Mouse (Mus musculus) limb, embryonic 12.5 days (tissue): ENCODE data around the gene Ak1. TPM values are rescaled to one million over a fixed set of nuclear protein-coding genes. Genes with fewer than 3 reads are reported as not detected.

Experiments
- ATAC-seq: fragments of 200-750 bp; cut with Nextera tagmentation; 2 replicates; pipeline ENCODE4 v1.8.0; 2017; ENCODE audit warnings: low read depth, moderate TSS enrichment; ENCODE audit not compliant: insufficient number of reproducible peaks, insufficient read depth, low FRiP score, low TSS enrichment
- H3K27ac ChIP-seq: fragments of 300-500 bp; sonication (generic); 2 replicates; pipeline ENCODE4 v1.5.1; 2016; ENCODE audit warnings: mild to moderate bottlenecking, moderate library complexity
- H3K27me3 ChIP-seq: fragments of 300-500 bp; sonication (generic); 2 replicates; pipeline ENCODE4 v1.6.1; 2016; ENCODE audit warnings: mild to moderate bottlenecking, moderate library complexity
- H3K36me3 ChIP-seq: fragments of 300-500 bp; sonication (generic); 2 replicates; pipeline ENCODE4 v1.6.1; 2016; ENCODE audit warnings: mild to moderate bottlenecking, moderate library complexity
- H3K4me1 ChIP-seq: fragments of 300-500 bp; sonication (generic); replicated peaks from 2 replicates; pipeline ENCODE4 v1.6.1; 2016
- H3K4me2 ChIP-seq: fragments of 300-500 bp; sonication (generic); 2 replicates; pipeline ENCODE4 v1.6.1; 2016; ENCODE audit warnings: mild to moderate bottlenecking, moderate library complexity
- H3K4me3 ChIP-seq: fragments of 300-500 bp; sonication (generic); replicated peaks from 2 replicates; pipeline ENCODE4 v1.5.1; 2016; ENCODE audit warnings: mild to moderate bottlenecking
- H3K9ac ChIP-seq: fragments of 300-500 bp; sonication (generic); replicated peaks from 2 replicates; pipeline ENCODE4 v1.6.1; 2016; ENCODE audit warnings: mild to moderate bottlenecking, moderate library complexity
- H3K9me3 ChIP-seq: fragments of 300-500 bp; sonication (generic); 2 replicates; pipeline ENCODE4 v1.6.1; 2016; ENCODE audit warnings: mild to moderate bottlenecking, moderate library complexity
- WGBS: fragments of 180-500 bp; shearing (Covaris S2); methylation state at CpG from one replicate; pipeline ENCODE4 v1.1.7; 2016; 5-methylcytosine and 5-hydroxymethylcytosine counted together
- polyA plus RNA-seq: library from polyadenylated mRNA; unstranded; fragments of >200 nt; fragmentation: Nextera tagmentation; extraction: Ambion mirVana; gene quantifications from 2 replicates; pipeline ENCODE4 v1.2.1, GENCODE M21; 2016

The Ak1 gene
- polyA plus RNA-seq, 1 experiment from 2014 or later = 34.3 TPM

- Histone ChIP-seq H3K9ac (no peak overlapping the region), H3K36me3 (no peaks in the 10 kb centered on the region), H3K4me2 (no peak overlapping the region), H3K27ac (no peak overlapping the region), H3K9me3 (no peaks in the 10 kb centered on the region), H3K4me1 (peaks cover 24% of the 10 kb centered on the region), H3K27me3 (no peaks in the 10 kb centered on the region), H3K4me3 (no peak overlapping the region)
- 49% methylated on average over 6 of the region's 6 CpGs for WGBS
- ATAC-seq = no peak
Observed at GRCm38 (mm10) chr2:32640550-32641051, 19.0 kb downstream of the Ak1 start.

GRCm38 (mm10) chr2:32641810-32642209, 20.3 kb downstream of the Ak1 start:
- no peak overlapping the region for H3K27ac ChIP-seq
- no peak for ATAC-seq
- 85% methylated on average over 5 of the region's 5 CpGs for WGBS
- H3K9me3 ChIP-seq = no peaks in the 10 kb centered on the region
- no peaks in the 10 kb centered on the region for H3K27me3 ChIP-seq
- H3K4me3 ChIP-seq = no peak overlapping the region
- no peak overlapping the region for H3K9ac ChIP-seq
- peaks cover 28% of the 10 kb centered on the region for H3K4me1 ChIP-seq
- no peak overlapping the region for H3K4me2 ChIP-seq
- H3K36me3 ChIP-seq = no peaks in the 10 kb centered on the region

GRCm38 (mm10) chr2:32642813-32643212, 21.3 kb downstream of the Ak1 start:
- no peaks in the 10 kb centered on the region for H3K9me3 ChIP-seq
- no peak overlapping the region for H3K4me2 ChIP-seq
- H3K4me1 ChIP-seq = peaks cover 22% of the 10 kb centered on the region
- H3K27ac ChIP-seq = peak overlapping the region; percentile 9; the same call in 1 of the 2 replicates
- H3K4me3 ChIP-seq = no peak overlapping the region
- H3K9ac ChIP-seq = no peak overlapping the region
- H3K27me3 ChIP-seq = no peaks in the 10 kb centered on the region
- WGBS = 63% methylated on average over 7 of the region's 7 CpGs
- no peak for ATAC-seq
- H3K36me3 ChIP-seq = no peaks in the 10 kb centered on the region

- Histone ChIP-seq H3K9me3 (no peaks in the 10 kb centered on the region), H3K9ac (no peak overlapping the region), H3K4me3 (no peak overlapping the region), H3K4me1 (peaks cover 18% of the 10 kb centered on the region), H3K27ac (no peak overlapping the region), H3K4me2 (no peak overlapping the region), H3K36me3 (no peaks in the 10 kb centered on the region), H3K27me3 (no peaks in the 10 kb centered on the region)
- ATAC-seq = no peak
- WGBS = 66% methylated on average over 9 of the region's 9 CpGs
Observed at GRCm38 (mm10) chr2:32644083-32644482, 22.5 kb downstream of the Ak1 start.

GRCm38 (mm10) chr2:32644799-32645475, 23.4 kb downstream of the Ak1 start:
- Histone ChIP-seq H3K9me3 (no peaks in the 10 kb centered on the region), H3K4me2 (no peak overlapping the region), H3K36me3 (no peaks in the 10 kb centered on the region), H3K27ac (no peak overlapping the region), H3K4me3 (no peak overlapping the region), H3K4me1 (peaks cover 18% of the 10 kb centered on the region), H3K27me3 (no peaks in the 10 kb centered on the region), H3K9ac (no peak overlapping the region)
- no peak for ATAC-seq
- WGBS = 87% methylated on average over 8 of the region's 8 CpGs

- no peak overlapping the region for H3K4me3 ChIP-seq
- H3K27ac ChIP-seq = peak overlapping the region; percentile 14; the same call in 1 of the 2 replicates
- H3K4me1 ChIP-seq = peaks cover 18% of the 10 kb centered on the region
- 65% methylated on average over 3 of the region's 3 CpGs for WGBS
- no peaks in the 10 kb centered on the region for H3K36me3 ChIP-seq
- ATAC-seq = no peak
- no peak overlapping the region for H3K9ac ChIP-seq
- H3K9me3 ChIP-seq = no peaks in the 10 kb centered on the region
- H3K27me3 ChIP-seq = no peaks in the 10 kb centered on the region
- no peak overlapping the region for H3K4me2 ChIP-seq
Observed at GRCm38 (mm10) chr2:32645647-32646046, 24.1 kb downstream of the Ak1 start.

GRCm38 (mm10) chr2:32646379-32647056, 25.0 kb downstream of the Ak1 start, which contains the start of gene Eng:
Gene Eng, plus strand, starts transcription at chr2:32646595.
- Histone ChIP-seq H3K4me3 (peak within 1 kb of the TSS; percentile 22), H3K27me3 (no peaks in the 10 kb centered on the region), H3K9me3 (no peaks in the 10 kb centered on the region), H3K36me3 (no peaks in the 10 kb centered on the region), H3K4me2 (peak within 1 kb of the TSS; percentile 33), H3K4me1 (peaks cover 18% of the 10 kb centered on the region), H3K27ac (peak within 1 kb of the TSS; percentile 42), H3K9ac (no peak within 1 kb of the TSS; the same call in 1 of the 2 replicates)
- 59% methylated on average over 31 of the region's 31 CpGs for WGBS
- ATAC-seq = 0 out of 2 replicates have a peak, but pooled peaks have one; percentile 26

- Histone ChIP-seq H3K36me3 (no peaks in the 10 kb centered on the region), H3K27ac (no peak overlapping the region), H3K4me2 (no peak overlapping the region), H3K4me1 (peaks cover 18% of the 10 kb centered on the region), H3K4me3 (peak overlapping the region; percentile 22), H3K27me3 (no peaks in the 10 kb centered on the region), H3K9me3 (no peaks in the 10 kb centered on the region), H3K9ac (no peak overlapping the region)
- ATAC-seq = no peak
- 94% methylated on average over 7 of the region's 7 CpGs for WGBS
Observed at GRCm38 (mm10) chr2:32647366-32647765, 25.8 kb downstream of the Ak1 start.

- 0 out of 2 replicates have a peak, but pooled peaks have one; percentile 23 for ATAC-seq
- H3K9ac ChIP-seq = no peak overlapping the region
- peaks cover 30% of the 10 kb centered on the region for H3K4me1 ChIP-seq
- H3K4me3 ChIP-seq = no peak overlapping the region
- WGBS = 15% methylated on average over 7 of the region's 7 CpGs
- no peaks in the 10 kb centered on the region for H3K36me3 ChIP-seq
- H3K27me3 ChIP-seq = no peaks in the 10 kb centered on the region
- H3K27ac ChIP-seq = peak overlapping the region; percentile 85
- no peaks in the 10 kb centered on the region for H3K9me3 ChIP-seq
- no peak overlapping the region for H3K4me2 ChIP-seq
Observed at GRCm38 (mm10) chr2:32653764-32654163, 32.2 kb downstream of the Ak1 start.

- no peak for ATAC-seq
- WGBS = 56% methylated on average over 14 of the region's 14 CpGs
- Histone ChIP-seq H3K4me2 (no peak overlapping the region), H3K4me3 (no peak overlapping the region), H3K27me3 (no peaks in the 10 kb centered on the region), H3K9me3 (no peaks in the 10 kb centered on the region), H3K4me1 (peaks cover 30% of the 10 kb centered on the region), H3K9ac (no peak overlapping the region), H3K27ac (peak overlapping the region; percentile 85), H3K36me3 (no peaks in the 10 kb centered on the region)
Observed at GRCm38 (mm10) chr2:32654743-32655393, 33.3 kb downstream of the Ak1 start.

- no peaks in the 10 kb centered on the region for H3K27me3 ChIP-seq
- H3K9me3 ChIP-seq = no peaks in the 10 kb centered on the region
- peak overlapping the region; percentile 3; the same call in 1 of the 2 replicates for H3K4me2 ChIP-seq
- ATAC-seq = no peak
- peak overlapping the region; percentile 85 for H3K27ac ChIP-seq
- no peak overlapping the region for H3K4me3 ChIP-seq
- H3K9ac ChIP-seq = no peak overlapping the region
- no peaks in the 10 kb centered on the region for H3K36me3 ChIP-seq
- H3K4me1 ChIP-seq = peaks cover 30% of the 10 kb centered on the region
- WGBS = 83% methylated on average over 3 of the region's 3 CpGs
Observed at GRCm38 (mm10) chr2:32655394-32655744, 33.8 kb downstream of the Ak1 start.
